Mouse (Mus musculus) urinary bladder, postnatal 14 days (tissue): ENCODE results near the gene Mybpc1.
"Not testable (repeated sequence)": the region's sequence is repeated elsewhere in the genome, so short reads cannot be mapped to it uniquely, and the experiment has no call there.

Source experiments
- DNase-seq: peaks from one replicate; pipeline ENCODE4 v3.0.0; 2021; ENCODE audit warnings: low spot score

Mybpc1 gene

GRCm38 (mm10) chr10:88550225-88550624, 54.7 kb downstream of the Mybpc1 start:
- no peak for DNase-seq

GRCm38 (mm10) chr10:88547635-88548034, 57.3 kb downstream of the Mybpc1 start:
- DNase-seq: no peak

- DNase-seq: no peak
These were observed 74.3 kb downstream of the Mybpc1 start for GRCm38 (mm10) chr10:88530631-88531030.

GRCm38 (mm10) chr10:88524016-88524415, 80.9 kb downstream of the Mybpc1 start:
- DNase-seq: no peak

- no peak for DNase-seq
These were observed 81.7 kb downstream of the Mybpc1 start for GRCm38 (mm10) chr10:88523212-88523611.

GRCm38 (mm10) chr10:88522795-88523194, 82.2 kb downstream of the Mybpc1 start:
- no peak for DNase-seq

- not testable (repeated sequence) for DNase-seq
These were observed 89.9 kb downstream of the Mybpc1 start for GRCm38 (mm10) chr10:88515049-88515448.

GRCm38 (mm10) chr10:88514495-88514894, 90.5 kb downstream of the Mybpc1 start:
- DNase-seq: peak; percentile 74

- DNase-seq: no peak
These were observed 91.3 kb downstream of the Mybpc1 start for GRCm38 (mm10) chr10:88513574-88514135.

- DNase-seq: no peak
These were observed 93.6 kb downstream of the Mybpc1 start for GRCm38 (mm10) chr10:88511355-88511754.

GRCm38 (mm10) chr10:88510503-88511271, 94.3 kb downstream of the Mybpc1 start:
- no peak for DNase-seq

GRCm38 (mm10) chr10:88507691-88508143, 97.2 kb downstream of the Mybpc1 start:
- DNase-seq: no peak

GRCm38 (mm10) chr10:88505256-88505655, 99.7 kb downstream of the Mybpc1 start:
- DNase-seq: no peak

- DNase-seq: no peak
These were observed 100.5 kb downstream of the Mybpc1 start for GRCm38 (mm10) chr10:88504481-88504880.

GRCm38 (mm10) chr10:88503421-88504314, 101.3 kb downstream of the Mybpc1 start, which contains the start of gene Chpt1:
TSS of gene Chpt1 (minus strand) at chr10:88504073.
- peak; percentile 88 for DNase-seq

- no peak for DNase-seq
These were observed 102.0 kb downstream of the Mybpc1 start for GRCm38 (mm10) chr10:88502919-88503318.

- DNase-seq: no peak
These were observed 102.8 kb downstream of the Mybpc1 start for GRCm38 (mm10) chr10:88501886-88502765.

- no peak for DNase-seq
These were observed 103.6 kb downstream of the Mybpc1 start for GRCm38 (mm10) chr10:88501370-88501769.

- no peak for DNase-seq
These were observed 105.0 kb downstream of the Mybpc1 start for GRCm38 (mm10) chr10:88499993-88500392.

- no peak for DNase-seq
These were observed 107.9 kb downstream of the Mybpc1 start for GRCm38 (mm10) chr10:88496864-88497564.
